Mouse (Mus musculus) embryonic facial prominence, embryonic 15.5 days (tissue): ENCODE measurements around the gene Eef2kmt. TPM values are rescaled to one million over a fixed set of nuclear protein-coding genes. Genes with fewer than 3 reads are reported as not detected.
A peak's percentile ranks its signal among the peaks of the same experiment; 100 is the strongest.

Experiments used
- ATAC-seq: fragments of 200-750 bp; cut with Nextera tagmentation; 2 replicates; pipeline ENCODE4 v1.8.0; 2017; ENCODE audit warnings: low read depth, moderate TSS enrichment; ENCODE audit not compliant: insufficient number of reproducible peaks, low FRiP score, low TSS enrichment
- H3K27ac ChIP-seq: fragments of 300-500 bp; sonication (generic); replicated peaks from 2 replicates; pipeline ENCODE4 v1.5.1; 2015; ENCODE audit warnings: mild to moderate bottlenecking, inconsistent platforms
- H3K27me3 ChIP-seq: fragments of 300-500 bp; sonication (generic); 2 replicates; pipeline ENCODE4 v1.6.1; 2015; ENCODE audit warnings: inconsistent platforms
- H3K36me3 ChIP-seq: fragments of 300-500 bp; sonication (generic); 2 replicates; pipeline ENCODE4 v1.6.1; 2015; ENCODE audit warnings: mild to moderate bottlenecking, inconsistent platforms
- H3K4me1 ChIP-seq: fragments of 300-500 bp; sonication (generic); 2 replicates; pipeline ENCODE4 v1.6.1; 2015; ENCODE audit warnings: inconsistent platforms
- H3K4me2 ChIP-seq: fragments of 300-500 bp; sonication (generic); replicated peaks from 2 replicates; pipeline ENCODE4 v1.6.1; 2015; ENCODE audit warnings: mild to moderate bottlenecking, inconsistent platforms
- H3K4me3 ChIP-seq: fragments of 300-500 bp; sonication (generic); replicated peaks from 2 replicates; pipeline ENCODE4 v1.5.1; 2015; ENCODE audit warnings: mild to moderate bottlenecking, inconsistent platforms
- H3K9ac ChIP-seq: fragments of 300-500 bp; sonication (generic); 2 replicates; pipeline ENCODE4 v1.6.1; 2015; ENCODE audit warnings: inconsistent platforms
- H3K9me3 ChIP-seq: fragments of 300-500 bp; sonication (generic); replicated peaks from 2 replicates; pipeline ENCODE4 v1.6.1; 2016; ENCODE audit warnings: inconsistent platforms
- WGBS: fragments of 180-500 bp; shearing (Covaris S2); methylation state at CpG from one replicate; pipeline ENCODE4 v1.1.7; 2015; 5-methylcytosine and 5-hydroxymethylcytosine counted together
- microRNA-seq: library from miRNA; unstranded; fragments of <30 nt; microRNA quantifications from one replicate; pipeline ENCODE4, GENCODE M21; 2016; ENCODE audit warnings: borderline number of aligned reads
- polyA plus RNA-seq: library from polyadenylated mRNA; unstranded; fragments of >200 nt; fragmentation: Nextera tagmentation; extraction: Ambion mirVana; gene quantifications from 2 replicates; pipeline ENCODE4 v1.2.1, GENCODE M21; 2015

Eef2kmt gene
- polyA plus RNA-seq, 1 experiment from 2014 or later: 33.7 TPM

GRCm38 (mm10) chr16:5202681-5203080, 53.1 kb downstream of the Eef2kmt start:
- Histone ChIP-seq H3K4me1 (peaks cover 12% of the 10 kb centered on the region), H3K9me3 (no peaks in the 10 kb centered on the region), H3K4me3 (peak overlapping the region; percentile 79), H3K9ac (no peak overlapping the region), H3K4me2 (peak overlapping the region; percentile 94), H3K27ac (no peak overlapping the region), H3K27me3 (no peaks in the 10 kb centered on the region), H3K36me3 (peaks cover 15% of the 10 kb centered on the region)
- WGBS: 13% methylated on average over 4 of the region's 4 CpGs
- ATAC-seq: no peak

GRCm38 (mm10) chr16:5195080-5195479, 60.7 kb downstream of the Eef2kmt start:
- Histone ChIP-seq H3K36me3 (peaks cover 12% of the 10 kb centered on the region), H3K9me3 (no peaks in the 10 kb centered on the region), H3K4me3 (no peak overlapping the region), H3K27ac (no peak overlapping the region), H3K27me3 (no peaks in the 10 kb centered on the region), H3K4me2 (no peak overlapping the region), H3K9ac (no peak overlapping the region), H3K4me1 (no peaks in the 10 kb centered on the region)
- ATAC-seq: no peak
- WGBS: 23% methylated on average over 6 of the region's 6 CpGs

Small RNA genes within 50 kb of the gene (microRNA-seq; reads per million reads assigned to microRNA genes)
- gene Gm23689 (not detected), gene Gm26095 (not detected), gene Mir6364 (not detected)

Other genes with a start within 250 kb of the Eef2kmt start
- 14.2 and 17.9 TPM in 2 replicates for gene Smim22, start 248.7 kb downstream of the Eef2kmt start, polyA plus RNA-seq
- gene Rogdi, start 242.4 kb downstream of the Eef2kmt start, polyA plus RNA-seq: 63.5 and 69.8 TPM in 2 replicates
- 130 and 136 TPM in 2 replicates for gene Glyr1, start 206.1 kb downstream of the Eef2kmt start, polyA plus RNA-seq
- gene Ubn1, start 205.9 kb downstream of the Eef2kmt start, polyA plus RNA-seq: 20.4 and 23.6 TPM in 2 replicates
- gene Ppl, start 123.6 kb downstream of the Eef2kmt start, polyA plus RNA-seq: 45.8 and 52.3 TPM in 2 replicates
- 0.35 TPM in 2 replicates for gene Sec14l5, start 108.9 kb downstream of the Eef2kmt start, polyA plus RNA-seq
- gene Nagpa, start 52.0 kb downstream of the Eef2kmt start, polyA plus RNA-seq: 21.1 and 21.7 TPM in 2 replicates
- 9.0 and 12.0 TPM in 2 replicates for gene AU021092, start 33.7 kb downstream of the Eef2kmt start, polyA plus RNA-seq
- gene Alg1, start 22.4 kb downstream of the Eef2kmt start, polyA plus RNA-seq: 36.2 and 38.5 TPM in 2 replicates